Mouse (Mus musculus) gonadal fat pad, adult 2 months (tissue): Measurements from ENCODE around the gene 6030458C11Rik. TPM values are rescaled to one million over a fixed set of nuclear protein-coding genes. Genes with fewer than 3 reads are reported as not detected.
A peak's percentile ranks its signal among the peaks of the same experiment; 100 is the strongest.

Experiments used
- DNase-seq: peaks from one replicate; pipeline ENCODE4 v3.0.0-alpha.2; 2012; ENCODE audit warnings: low read depth
- polyA plus RNA-seq: library from polyadenylated mRNA; depleted of rRNA; stranded (reverse); fragments of >200 nt; gene quantifications from 2 replicates; pipeline ENCODE4 v1.2.3, GENCODE M21; 2012; rRNA removed

The 6030458C11Rik gene
- polyA plus RNA-seq, result 11.0 and 12.0 TPM in 2 replicates

- peak; percentile 92 for DNase-seq
These were observed at the start of gene 6030458C11Rik, which contains the start of gene Drosha for GRCm38 (mm10) chr15:12824197-12824952. 6030458C11Rik (minus strand) TSS chr15:12824649. Drosha (plus strand) TSS chr15:12824815.

GRCm38 (mm10) chr15:12867269-12867668 is 42.8 kb upstream of the 6030458C11Rik start:
- no peak for DNase-seq

GRCm38 (mm10) chr15:12865595-12866314 is 41.3 kb upstream of the 6030458C11Rik start:
- DNase-seq, result no peak

- DNase-seq, result no peak
These were observed 39.2 kb upstream of the 6030458C11Rik start for GRCm38 (mm10) chr15:12863669-12864068.

- no peak for DNase-seq
These were observed 37.6 kb upstream of the 6030458C11Rik start for GRCm38 (mm10) chr15:12862061-12862460.

- no peak for DNase-seq
These were observed 34.2 kb upstream of the 6030458C11Rik start for GRCm38 (mm10) chr15:12858645-12859044.

- DNase-seq, result no peak
These were observed 33.5 kb upstream of the 6030458C11Rik start for GRCm38 (mm10) chr15:12857840-12858516.

- DNase-seq, result no peak
These were observed 32.3 kb upstream of the 6030458C11Rik start for GRCm38 (mm10) chr15:12856780-12857179.

- DNase-seq, result no peak
These were observed 29.0 kb upstream of the 6030458C11Rik start for GRCm38 (mm10) chr15:12853471-12853870.

- DNase-seq, result no peak
These were observed 24.9 kb upstream of the 6030458C11Rik start for GRCm38 (mm10) chr15:12849373-12849772.

- DNase-seq, result no peak
These were observed 23.9 kb upstream of the 6030458C11Rik start for GRCm38 (mm10) chr15:12848196-12848975.

- DNase-seq, result no peak
These were observed 18.4 kb upstream of the 6030458C11Rik start for GRCm38 (mm10) chr15:12842833-12843232.

- no peak for DNase-seq
These were observed 16.3 kb upstream of the 6030458C11Rik start for GRCm38 (mm10) chr15:12840737-12841136.

- DNase-seq, result no peak
These were observed 9.8 kb upstream of the 6030458C11Rik start for GRCm38 (mm10) chr15:12834231-12834630.

GRCm38 (mm10) chr15:12833385-12833784 is 8.9 kb upstream of the 6030458C11Rik start:
- no peak for DNase-seq

GRCm38 (mm10) chr15:12832599-12832998 is 8.2 kb upstream of the 6030458C11Rik start:
- no peak for DNase-seq

GRCm38 (mm10) chr15:12829878-12830277 is 5.4 kb upstream of the 6030458C11Rik start:
- DNase-seq, result no peak

GRCm38 (mm10) chr15:12825408-12825807 is 959 bp upstream of the 6030458C11Rik start:
- DNase-seq, result no peak

- no peak for DNase-seq
These were observed 516 bp upstream of the 6030458C11Rik start for GRCm38 (mm10) chr15:12824965-12825364.

GRCm38 (mm10) chr15:12823455-12824119 is 862 bp downstream of the 6030458C11Rik start:
- DNase-seq, result no peak
